Comparison of ENCODE assay signal across 18 mouse cellular contexts in the genomic region with DNA sequence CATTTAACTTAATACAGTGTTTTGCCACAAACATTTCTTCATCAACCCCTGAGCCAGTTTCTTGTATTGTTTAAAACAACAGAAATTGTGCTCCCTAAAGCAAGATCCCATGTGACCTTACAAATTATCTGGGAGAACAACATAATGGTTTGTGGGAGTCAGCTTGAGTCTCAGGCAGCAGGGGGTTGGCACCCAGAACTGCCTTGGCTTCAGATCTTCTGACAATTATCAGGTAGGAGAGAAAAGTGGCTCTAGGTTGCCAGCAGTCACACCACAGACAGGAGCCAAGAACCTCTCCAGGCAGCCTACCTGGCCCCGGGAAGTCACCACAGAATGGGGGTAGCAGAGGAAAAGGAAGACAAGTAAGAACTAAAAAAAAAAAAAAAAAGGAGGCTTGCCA.
DNase-seq lines count a peak whose midpoint lies in the region; ATAC-seq lines count a peak whose summit lies in the region.
"Had no signal": no experiment of that assay in that cellular context is flagged by ENCODE, and none has a peak within 500 bp of the region (broad histone marks: within the 10 kb centered on the region; RNA-seq: fewer than 3 reads in every experiment).

No protein-coding gene starts in this region.

- WGBS in midbrain, embryonic 13.5 days, result 88% methylated on average over 1 of the region's 1 CpGs

- peak; percentile 1 for DNase-seq in cerebellum, adult 11 months
- no peak for DNase-seq in cerebellum, postnatal 4 days (ENCODE audit: low spot score in 2 of 2)
- DNase-seq in cerebellum, adult 18-20 months, result peak; percentile 19 to 28
- peak; percentile 16 for DNase-seq in cerebellum, adult 9-11 months
- peak; percentile 33 to 40 for DNase-seq in cerebellum, postnatal 36 days
- DNase-seq: adrenal gland, postnatal 10 days; B cell, adult 2 months; gastrocnemius, postnatal 14 days had no signal

- no peak overlapping the region for H3K4me3 ChIP-seq in midbrain, embryonic 13.5 days (replicated peaks)
- H3K4me3 ChIP-seq: embryonic facial prominence, embryonic 10.5 days; forebrain, embryonic 13.5 days; heart, embryonic 12.5 days; hindbrain, embryonic 10.5 days; hindbrain, embryonic 15.5 days had no signal

- no peaks in the 10 kb centered on the region for H3K36me3 ChIP-seq in midbrain, embryonic 13.5 days
- H3K36me3 ChIP-seq: embryonic facial prominence, embryonic 10.5 days; heart, embryonic 12.5 days; hindbrain, embryonic 10.5 days; hindbrain, embryonic 15.5 days had no signal

- no peaks in the 10 kb centered on the region for H3K4me1 ChIP-seq in midbrain, embryonic 13.5 days (replicated peaks)
- H3K4me1 ChIP-seq: embryonic facial prominence, embryonic 10.5 days; forebrain, embryonic 13.5 days; heart, embryonic 12.5 days; hindbrain, embryonic 10.5 days; hindbrain, embryonic 15.5 days had no signal

- no peaks in the 10 kb centered on the region for H3K27me3 ChIP-seq in midbrain, embryonic 13.5 days
- H3K27me3 ChIP-seq: forebrain, embryonic 13.5 days; heart, embryonic 12.5 days; hindbrain, embryonic 15.5 days had no signal

- H3K9ac ChIP-seq in midbrain, embryonic 13.5 days (replicated peaks), result no peak overlapping the region
- H3K9ac ChIP-seq: forebrain, embryonic 13.5 days; forebrain, postnatal 0 days; heart, embryonic 12.5 days; hindbrain, embryonic 15.5 days had no signal

- no peak for ATAC-seq in midbrain, embryonic 13.5 days
- no peak for ATAC-seq in CD4-positive, CD25-positive, alpha-beta regulatory T cell, adult 4 months
- ATAC-seq: forebrain, embryonic 13.5 days; forebrain, postnatal 0 days; inflammation-experienced regulatory T-cells, adult 6 months; intestine, postnatal 0 days had no signal

- H3K27ac ChIP-seq in midbrain, embryonic 13.5 days, result no peak overlapping the region
- H3K27ac ChIP-seq: embryonic facial prominence, embryonic 10.5 days; forebrain, embryonic 13.5 days; hindbrain, embryonic 10.5 days; hindbrain, embryonic 15.5 days had no signal

- no peak overlapping the region for H3K4me2 ChIP-seq in midbrain, embryonic 13.5 days (replicated peaks)
- H3K4me2 ChIP-seq: forebrain, embryonic 13.5 days; heart, embryonic 12.5 days; hindbrain, embryonic 15.5 days had no signal

- H3K9me3 ChIP-seq in midbrain, embryonic 13.5 days, result no peaks in the 10 kb centered on the region
- H3K9me3 ChIP-seq: embryonic facial prominence, embryonic 10.5 days; forebrain, embryonic 13.5 days; heart, embryonic 12.5 days; hindbrain, embryonic 10.5 days; hindbrain, embryonic 15.5 days had no signal

Comparison
In these comparisons a context has a peak if more than half of its experiments do, and no peak if none do; other contexts are left out.
1. DNase-seq: peak in cerebellum, adult 11 months (single experiment), cerebellum, adult 18-20 months (2 of 2), cerebellum, adult 9-11 months (single experiment) and cerebellum, postnatal 36 days (2 of 2); none in cerebellum, postnatal 4 days (0 of 2).